Mouse (Mus musculus) C2C12 (cell line): Measurements from ENCODE around the gene Slc22a23.

Experiments used
- CTCF ChIP-seq: IDR thresholded peaks from one replicate; pipeline ENCODE4 v1.5.1; 2011; ENCODE audit not compliant: control insufficient read depth, insufficient read depth, insufficient read length
- MAX ChIP-seq: IDR thresholded peaks from one replicate; pipeline ENCODE4 v1.6.1; 2011; ENCODE audit warnings: mild to moderate bottlenecking, control low read depth
- MYOD1 ChIP-seq: IDR thresholded peaks from one replicate; pipeline ENCODE4 v1.6.1; 2011; ENCODE audit warnings: low read depth; ENCODE audit not compliant: control insufficient read depth, insufficient read length
- USF1 ChIP-seq: IDR thresholded peaks from one replicate; pipeline ENCODE4 v1.6.1; 2011; ENCODE audit warnings: low read depth, mild to moderate bottlenecking, control low read depth, moderate library complexity

GRCm38 (mm10) chr13:34269376-34269991 is 75.5 kb downstream of the Slc22a23 start:
- TF ChIP-seq CTCF, result no peak
- TF ChIP-seq USF1, result no peak
- no peak for TF ChIP-seq MAX
- no peak for TF ChIP-seq MYOD1
